ENCODE assay signal across 9 mouse cellular contexts in genomic region chr9:114044446-114044845, GRCm38 (mm10). TPM values are rescaled to one million over a fixed set of nuclear protein-coding genes. Genes with fewer than 3 reads are reported as not detected.
DNase-seq lines count a peak whose midpoint lies in the region; ATAC-seq and TF ChIP-seq lines count a peak whose summit lies in the region.
"Had no signal": no experiment of that assay in that cellular context is flagged by ENCODE, and none has a peak within 500 bp of the region (broad histone marks: within the 10 kb centered on the region; RNA-seq: fewer than 3 reads in every experiment).

No protein-coding gene starts in this region.

- no peak overlapping the region for H3K27ac ChIP-seq in kidney, embryonic 16.5 days (ENCODE audit: low read length)
- H3K27ac ChIP-seq in cortical plate, adult 2 months (ENCODE audit: insufficient read depth, low read length), result no peak overlapping the region
- no peak overlapping the region for H3K27ac ChIP-seq in midbrain, embryonic 13.5 days

- no peaks in the 10 kb centered on the region; the same call in 1 of the 2 replicates for H3K9me3 ChIP-seq in kidney, embryonic 16.5 days (ENCODE audit: low read length)
- H3K9me3 ChIP-seq in E14TG2a.4 (ENCODE audit: low read length), result peaks cover 6% of the 10 kb centered on the region; the same call in 1 of the 2 replicates
- H3K9me3 ChIP-seq in midbrain, embryonic 13.5 days, result no peaks in the 10 kb centered on the region

- H3K9ac ChIP-seq in kidney, embryonic 16.5 days (replicated peaks; ENCODE audit: low read length), result no peak overlapping the region
- H3K9ac ChIP-seq in midbrain, embryonic 13.5 days (replicated peaks), result no peak overlapping the region

- H3K27me3 ChIP-seq in kidney, embryonic 16.5 days (ENCODE audit: insufficient read depth, low read length), result no peaks in the 10 kb centered on the region
- H3K27me3 ChIP-seq in E14TG2a.4 (ENCODE audit: insufficient read depth, low read length), result no peaks in the 10 kb centered on the region
- no peaks in the 10 kb centered on the region for H3K27me3 ChIP-seq in midbrain, embryonic 13.5 days

- H3K4me3 ChIP-seq in kidney, embryonic 16.5 days (ENCODE audit: low read length), result no peak overlapping the region
- 0 out of 2 replicates have a peak overlapping the region, but pooled peaks have one; percentile 83 for H3K4me3 ChIP-seq in E14TG2a.4 (replicated peaks; ENCODE audit: low read length)
- H3K4me3 ChIP-seq in cortical plate, adult 2 months (ENCODE audit: insufficient read depth, low read length), result no peak overlapping the region
- no peak overlapping the region for H3K4me3 ChIP-seq in midbrain, embryonic 13.5 days (replicated peaks)
- H3K4me3 ChIP-seq: erythroblast, embryonic 14.5 days had no signal

- TF ChIP-seq CTCF in E14TG2a.4 (conservative IDR thresholded peaks at IDR 0.05; ENCODE audit: low read length), result peak; percentile 99
- peak; percentile 22; the same call in 1 of the 2 replicates for TF ChIP-seq CTCF in cortical plate, adult 2 months (IDR thresholded peaks at IDR 0.05; ENCODE audit: extremely low read depth, insufficient read depth, low read length)

- no peak for ATAC-seq in kidney, embryonic 16.5 days (ENCODE audit: low FRiP score, low TSS enrichment)
- no peak for ATAC-seq in midbrain, embryonic 13.5 days

- H3K4me2 ChIP-seq in kidney, embryonic 16.5 days (replicated peaks; ENCODE audit: low read depth, low read length), result no peak overlapping the region
- H3K4me2 ChIP-seq in midbrain, embryonic 13.5 days (replicated peaks), result no peak overlapping the region

- peak; percentile 7 for DNase-seq in kidney, adult 18-20 months
- DNase-seq in 3T3-L1 (ENCODE audit: low read depth, low spot score), result peak; percentile 26
- no peak for DNase-seq in cerebellum, postnatal 25 days
- no peak for DNase-seq in layer of hippocampus, postnatal 14 days (ENCODE audit: low spot score in 2 of 2)

- H3K4me1 ChIP-seq in kidney, embryonic 16.5 days (ENCODE audit: insufficient read depth, low read length), result no peaks in the 10 kb centered on the region
- peaks cover 68% of the 10 kb centered on the region for H3K4me1 ChIP-seq in E14TG2a.4 (replicated peaks; ENCODE audit: low read depth, low read length)
- H3K4me1 ChIP-seq in cortical plate, adult 2 months (ENCODE audit: control insufficient read depth, insufficient read depth, low read length), result no peaks in the 10 kb centered on the region
- H3K4me1 ChIP-seq in midbrain, embryonic 13.5 days (replicated peaks), result 0 out of 2 replicates have a peak, but pooled peaks cover 2% of the 10 kb centered on the region

- WGBS in kidney, embryonic 16.5 days, result 56% methylated on average over 3 of the region's 3 CpGs
- 60% methylated on average over 3 of the region's 3 CpGs for WGBS in midbrain, embryonic 13.5 days

- TF ChIP-seq POLR2A in cortical plate, adult 2 months (IDR thresholded peaks at IDR 0.05; ENCODE audit: extremely low read depth, insufficient read depth, low read length), result no peak

- no peaks in the 10 kb centered on the region for H3K36me3 ChIP-seq in kidney, embryonic 16.5 days (ENCODE audit: insufficient read depth, low read length)
- peaks cover 7% of the 10 kb centered on the region; the same call in 1 of the 2 replicates for H3K36me3 ChIP-seq in E14TG2a.4 (ENCODE audit: insufficient read depth, low read length)
- H3K36me3 ChIP-seq in midbrain, embryonic 13.5 days, result no peaks in the 10 kb centered on the region

RNA-seq across cellular contexts. Expression of gene Fbxl2, which starts 1.5 kb away (rescaled TPM):
- 4.1 and 4.2 TPM in 2 replicates for polyA plus RNA-seq in kidney, embryonic 16.5 days (2015; fragmentation: Nextera tagmentation; extraction: Ambion mirVana)
- polyA plus RNA-seq in cortical plate, adult 2 months (2012; rRNA removed), result 64.4 and 68.9 TPM in 2 replicates
- total RNA-seq in layer of hippocampus, postnatal 14 days (2021), result 10 to 100 TPM; 28.5 to 31.8 TPM
- 19.8 and 19.9 TPM in 2 replicates for polyA plus RNA-seq in midbrain, embryonic 13.5 days (2015; fragmentation: Nextera tagmentation; extraction: Ambion mirVana)
- polyA plus RNA-seq: erythroblast, embryonic 14.5 days had no signal

RNA-seq across cellular contexts. Expression of gene Susd5, which starts 12.5 kb away (rescaled TPM):
- 1.1 TPM in 2 replicates for polyA plus RNA-seq in kidney, embryonic 16.5 days (2015; fragmentation: Nextera tagmentation; extraction: Ambion mirVana)
- polyA plus RNA-seq in cortical plate, adult 2 months (2012; rRNA removed), result 4.3 and 4.4 TPM in 2 replicates
- total RNA-seq in layer of hippocampus, postnatal 14 days (2021), result 1 to 10 TPM; 3.5 to 4.5 TPM
- polyA plus RNA-seq in midbrain, embryonic 13.5 days (2015; fragmentation: Nextera tagmentation; extraction: Ambion mirVana), result 0.23 and 0.31 TPM in 2 replicates
- polyA plus RNA-seq: erythroblast, embryonic 14.5 days had no signal

Comparison
In these comparisons a context has a peak if more than half of its experiments do, and no peak if none do; other contexts are left out.
1. DNase-seq: peak in kidney, adult 18-20 months (single experiment) and 3T3-L1 (single experiment); none in cerebellum, postnatal 25 days (0 of 2) and layer of hippocampus, postnatal 14 days (0 of 2).